Mouse (Mus musculus) lung, postnatal 0 days (tissue): ENCODE measurements at regions not wholly inside any gene's neighbourhood (a gene's known extent, or its start where the extent isn't known, plus 50 kb on each side); places are given as distances from the start of the nearest gene placed in this dataset.

ENCODE experiments used
- ATAC-seq: fragments of 200-750 bp; cut with Nextera tagmentation; 2 replicates; pipeline ENCODE4 v1.8.0; 2017; ENCODE audit warnings: moderate library complexity
- DNase-seq: peaks from one replicate; pipeline ENCODE4 v3.0.0-alpha.2; 2016; ENCODE audit warnings: low spot score
- H3K27ac ChIP-seq: fragments of 300-500 bp; sonication (generic); 2 replicates; pipeline ENCODE4 v1.5.1; 2014; ENCODE audit warnings: antibody characterized with exemption, mild to moderate bottlenecking, low read length, mixed read lengths
- H3K27me3 ChIP-seq: fragments of 300-500 bp; sonication (generic); replicated peaks from 2 replicates; pipeline ENCODE4 v1.6.1; 2014; ENCODE audit warnings: low read length, mixed read lengths; ENCODE audit not compliant: insufficient read depth
- H3K36me3 ChIP-seq: fragments of 300-500 bp; sonication (generic); 2 replicates; pipeline ENCODE4 v1.6.1; 2014; ENCODE audit warnings: low read length, mixed read lengths; ENCODE audit not compliant: insufficient read depth
- H3K4me1 ChIP-seq: fragments of 300-500 bp; sonication (generic); 2 replicates; pipeline ENCODE4 v1.6.1; 2014; ENCODE audit warnings: antibody characterized with exemption, low read depth, low read length, mixed read lengths; ENCODE audit not compliant: insufficient read depth
- H3K4me2 ChIP-seq: fragments of 300-500 bp; sonication (generic); replicated peaks from 2 replicates; pipeline ENCODE4 v1.6.1; 2014; ENCODE audit warnings: low read depth, mild to moderate bottlenecking, low read length, moderate library complexity, mixed read lengths
- H3K4me3 ChIP-seq: fragments of 300-500 bp; sonication (generic); 2 replicates; pipeline ENCODE4 v1.5.1; 2014; ENCODE audit warnings: low read depth, low read length
- H3K9ac ChIP-seq: fragments of 300-500 bp; sonication (generic); replicated peaks from 2 replicates; pipeline ENCODE4 v1.6.1; 2014; ENCODE audit warnings: low read depth, mild to moderate bottlenecking
- H3K9me3 ChIP-seq: fragments of 300-500 bp; sonication (generic); 2 replicates; pipeline ENCODE4 v1.6.1; 2016; ENCODE audit warnings: low read length, mixed read lengths
- CTCF ChIP-seq: IDR thresholded peaks from 2 replicates; pipeline ENCODE4 v1.5.1; 2016; ENCODE audit warnings: antibody characterized with exemption, mild to moderate bottlenecking
- EP300 ChIP-seq: IDR thresholded peaks from 2 replicates; pipeline ENCODE4 v1.6.1; 2016; ENCODE audit warnings: antibody characterized with exemption, mild to moderate bottlenecking, control low read depth
- WGBS: fragments of 180-500 bp; shearing (Covaris S2); extraction: QIAGEN DNeasy Blood & Tissue Kit; methylation state at CpG from one replicate; pipeline ENCODE4 v1.1.7; 2014; 5-methylcytosine and 5-hydroxymethylcytosine counted together

DNA sequence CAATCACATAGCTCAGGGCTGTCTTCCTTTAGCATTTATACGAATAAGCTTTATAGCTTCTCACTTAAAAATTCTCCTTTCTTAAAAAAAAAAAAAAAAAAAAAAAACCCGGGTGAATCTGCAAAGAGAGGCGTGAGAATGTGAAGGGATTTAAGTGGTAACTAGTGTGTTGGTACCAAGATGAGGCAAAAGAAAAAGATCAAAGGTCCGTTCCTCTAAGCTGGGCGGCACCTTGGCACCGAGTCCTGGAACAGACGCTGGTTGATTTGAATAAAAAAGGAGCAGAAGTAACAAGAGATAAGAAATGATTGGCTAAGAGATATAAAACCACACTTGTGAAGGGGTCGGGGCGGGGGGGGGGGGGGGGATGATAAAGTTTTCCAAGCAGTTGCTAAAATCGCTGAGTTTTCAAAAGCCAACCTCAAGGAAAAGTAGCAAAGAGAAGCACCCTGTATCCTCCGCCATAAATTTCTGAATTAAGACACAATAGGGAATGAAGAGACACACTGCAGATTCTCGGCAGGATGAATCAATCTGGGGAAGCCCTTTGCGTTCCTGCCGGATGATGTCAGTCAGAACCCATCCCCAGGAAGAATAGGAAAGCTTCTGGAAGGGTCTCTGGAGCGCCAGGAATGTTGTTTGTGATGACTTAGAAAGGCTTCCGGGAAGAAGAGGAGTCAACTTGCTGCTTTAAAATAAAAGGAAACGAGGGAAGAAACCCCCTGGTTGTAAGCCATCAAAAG lies 107.7 kb upstream of the Ankrd1 start:
- Histone ChIP-seq H3K9ac (no peak overlapping the region), H3K4me3 (no peak overlapping the region), H3K4me1 (no peaks in the 10 kb centered on the region), H3K36me3 (no peaks in the 10 kb centered on the region), H3K27ac (no peak overlapping the region), H3K4me2 (no peak overlapping the region), H3K9me3 (no peaks in the 10 kb centered on the region), H3K27me3 (no peaks in the 10 kb centered on the region)
- DNase-seq (no peak), ATAC-seq (no peak)
- WGBS, result 15% methylated on average over 16 of the region's 17 CpGs
- no peak for TF ChIP-seq EP300
- TF ChIP-seq CTCF, result no peak

DNA sequence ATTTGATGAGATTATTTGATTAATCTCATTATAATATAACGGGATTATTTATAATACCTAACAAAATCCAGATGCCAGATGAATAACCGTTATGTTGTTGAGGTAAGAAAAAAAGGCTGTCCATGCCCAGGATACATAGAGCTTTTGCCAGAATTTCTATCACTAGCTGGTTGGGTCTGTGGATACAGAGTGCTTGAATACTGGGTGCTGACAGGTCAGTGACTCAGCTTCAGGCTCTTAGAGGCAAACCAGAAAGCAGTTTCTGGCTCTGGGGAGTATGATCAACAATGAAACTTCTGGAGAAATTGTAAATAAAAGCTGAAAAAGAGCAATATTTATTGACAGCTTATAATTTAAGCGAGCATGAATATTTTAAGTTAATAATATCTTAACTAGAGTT lies 109.4 kb upstream of the Ankrd1 start:
- no peaks in the 10 kb centered on the region for H3K4me1 ChIP-seq
- 89% methylated on average over 3 of the region's 3 CpGs for WGBS
- ATAC-seq, result no peak
- H3K9me3 ChIP-seq, result no peaks in the 10 kb centered on the region
- no peaks in the 10 kb centered on the region for H3K27me3 ChIP-seq
- H3K27ac ChIP-seq, result no peak overlapping the region
- DNase-seq, result no peak
- no peak for TF ChIP-seq CTCF
- no peak for TF ChIP-seq EP300
- no peak overlapping the region for H3K9ac ChIP-seq
- H3K4me2 ChIP-seq, result no peak overlapping the region
- no peak overlapping the region for H3K4me3 ChIP-seq
- H3K36me3 ChIP-seq, result no peaks in the 10 kb centered on the region

DNA sequence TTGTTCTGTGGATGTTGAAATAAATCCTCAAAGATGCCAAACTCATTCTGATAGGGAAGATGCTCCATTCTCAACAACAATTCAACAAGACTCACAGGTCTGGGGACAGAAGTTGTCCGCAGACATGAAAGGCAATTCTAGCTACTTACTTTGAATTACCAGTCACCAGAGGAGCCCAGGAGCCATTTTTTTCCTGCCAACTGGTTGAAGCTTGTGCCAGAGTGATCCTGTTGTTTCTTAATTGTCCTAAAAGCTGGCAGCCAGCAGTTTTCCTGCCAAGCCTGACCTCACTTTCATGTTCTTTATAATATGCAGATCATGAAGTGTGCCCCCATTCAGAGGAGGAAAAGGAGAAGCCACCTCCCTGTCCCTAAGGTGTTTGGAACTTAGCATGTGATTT lies 110.0 kb upstream of the Ankrd1 start:
- no peaks in the 10 kb centered on the region for H3K9me3 ChIP-seq
- no peak overlapping the region for H3K4me3 ChIP-seq
- TF ChIP-seq EP300 (no peak), CTCF (no peak)
- H3K27me3 ChIP-seq, result no peaks in the 10 kb centered on the region
- no peak overlapping the region for H3K9ac ChIP-seq
- DNase-seq, result no peak
- no peaks in the 10 kb centered on the region for H3K4me1 ChIP-seq
- no peak overlapping the region for H3K4me2 ChIP-seq
- WGBS, result 89% methylated on average over 1 of the region's 1 CpGs
- no peak overlapping the region for H3K27ac ChIP-seq
- no peak for ATAC-seq
- H3K36me3 ChIP-seq, result no peaks in the 10 kb centered on the region

DNA sequence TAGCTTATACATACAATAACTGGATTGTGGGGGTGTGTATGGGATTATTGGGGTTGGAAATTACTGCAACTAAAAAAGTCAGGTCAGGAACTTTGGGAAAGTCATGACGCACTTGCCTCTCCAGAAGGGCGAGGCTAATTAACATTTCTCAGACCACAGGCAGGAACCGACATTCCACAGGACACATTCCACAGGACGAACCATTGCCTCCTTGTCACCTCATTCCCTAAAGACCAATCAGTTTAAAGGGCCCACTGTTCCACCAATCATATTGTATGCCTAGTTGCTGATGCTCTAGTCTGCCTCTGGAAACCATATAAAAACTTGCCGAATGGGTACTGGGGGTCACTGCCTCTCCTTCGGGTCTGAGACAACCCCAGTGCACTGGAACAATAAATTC lies 113.0 kb upstream of the Pcgf5 start:
- ATAC-seq, result no peak
- Histone ChIP-seq H3K9me3 (no peaks in the 10 kb centered on the region), H3K36me3 (no peaks in the 10 kb centered on the region), H3K4me2 (no peak overlapping the region), H3K27ac (no peak overlapping the region), H3K9ac (no peak overlapping the region), H3K4me1 (no peaks in the 10 kb centered on the region; the same call in 1 of the 2 replicates), H3K4me3 (no peak overlapping the region), H3K27me3 (no peaks in the 10 kb centered on the region)
- DNase-seq, result no peak
- TF ChIP-seq CTCF (no peak), EP300 (no peak)
- 70% methylated on average over 6 of the region's 6 CpGs for WGBS

DNA sequence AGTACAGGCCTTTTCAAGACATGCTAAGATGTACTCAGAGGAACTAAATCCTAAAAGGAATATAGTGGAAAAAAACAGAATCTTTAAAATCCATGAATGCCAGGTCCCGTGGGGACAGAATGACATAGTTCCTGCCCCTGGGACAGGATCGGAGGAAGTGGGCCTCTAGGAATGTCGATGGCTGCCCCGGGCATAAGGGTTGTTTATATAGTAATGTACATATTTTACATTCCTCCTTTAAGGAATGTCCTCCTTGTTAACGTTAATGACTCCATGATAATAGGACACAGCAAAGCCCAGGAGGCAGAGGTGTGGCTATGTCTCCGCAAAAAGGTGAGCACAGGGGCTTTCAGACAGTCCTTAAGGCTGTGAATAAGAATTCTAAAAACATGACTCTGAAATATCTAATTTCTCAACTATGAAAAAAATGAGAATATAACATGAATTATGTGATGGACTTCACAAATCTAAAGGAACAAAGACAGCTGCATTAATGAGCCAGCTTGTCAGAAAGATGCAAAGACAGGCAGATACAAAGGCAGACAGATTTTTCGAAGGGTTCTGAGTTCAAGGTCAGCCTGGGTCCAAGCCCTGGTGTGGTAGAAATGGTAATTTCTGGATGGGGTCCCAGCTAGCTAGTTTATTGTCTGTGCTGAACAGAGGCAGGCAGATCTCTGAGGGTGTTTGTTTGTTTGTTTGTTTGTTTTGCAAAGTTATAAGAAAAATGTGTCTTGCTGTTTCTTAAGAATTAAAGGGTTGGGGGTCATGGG lies 111.3 kb upstream of the Pcgf5 start:
- no peak overlapping the region for H3K27ac ChIP-seq
- peak; percentile 65 for ATAC-seq
- WGBS, result 19% methylated on average over 7 of the region's 7 CpGs

DNA sequence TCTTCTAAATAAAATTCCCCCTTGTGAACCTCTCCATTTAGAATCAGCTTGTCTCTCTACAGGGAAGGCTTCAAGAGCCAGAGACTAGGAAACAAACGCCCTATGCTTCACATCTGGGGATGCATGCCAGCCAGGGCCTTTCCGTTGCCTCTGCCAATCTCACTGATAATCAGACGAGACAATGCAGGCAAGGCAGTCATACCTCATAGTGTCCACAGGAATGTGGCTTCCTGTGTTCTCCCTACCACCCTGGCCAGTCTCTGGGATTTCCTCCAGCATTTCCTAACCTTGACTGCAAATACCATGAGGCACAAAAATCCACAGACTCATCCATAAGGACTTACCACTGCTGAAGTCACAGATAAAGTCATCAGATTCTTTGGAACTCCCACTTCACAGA lies 110.4 kb upstream of the Pcgf5 start:
- H3K27ac ChIP-seq, result no peak overlapping the region
- H3K4me3 ChIP-seq, result no peak overlapping the region
- no peaks in the 10 kb centered on the region for H3K36me3 ChIP-seq
- H3K4me1 ChIP-seq, result no peaks in the 10 kb centered on the region; the same call in 1 of the 2 replicates
- 36% methylated on average over 3 of the region's 3 CpGs for WGBS
- peak; percentile 58 for ATAC-seq
- no peak overlapping the region for H3K9ac ChIP-seq
- no peaks in the 10 kb centered on the region for H3K27me3 ChIP-seq
- no peaks in the 10 kb centered on the region for H3K9me3 ChIP-seq
- H3K4me2 ChIP-seq, result no peak overlapping the region
- TF ChIP-seq CTCF (no peak), EP300 (peak; percentile 47)
- peak; percentile 22 for DNase-seq

More for the DNA sequence above, 111.3 kb upstream of the Pcgf5 start:
- peak; percentile 40 for DNase-seq
- Histone ChIP-seq H3K9me3 (no peaks in the 10 kb centered on the region), H3K4me2 (no peak overlapping the region), H3K4me1 (no peaks in the 10 kb centered on the region; the same call in 1 of the 2 replicates), H3K36me3 (no peaks in the 10 kb centered on the region), H3K4me3 (no peak overlapping the region), H3K9ac (no peak overlapping the region), H3K27me3 (no peaks in the 10 kb centered on the region)
- no peak for TF ChIP-seq CTCF
- peak; percentile 68 for TF ChIP-seq EP300
